Mouse (Mus musculus) embryonic facial prominence, embryonic 15.5 days (tissue): ENCODE data around the gene Ankrd44. TPM values are rescaled to one million over a fixed set of nuclear protein-coding genes. Genes with fewer than 3 reads are reported as not detected.

ENCODE experiments used
- ATAC-seq: fragments of 200-750 bp; cut with Nextera tagmentation; 2 replicates; pipeline ENCODE4 v1.8.0; 2017; ENCODE audit warnings: low read depth, moderate TSS enrichment; ENCODE audit not compliant: insufficient number of reproducible peaks, low FRiP score, low TSS enrichment
- H3K27ac ChIP-seq: fragments of 300-500 bp; sonication (generic); replicated peaks from 2 replicates; pipeline ENCODE4 v1.5.1; 2015; ENCODE audit warnings: mild to moderate bottlenecking, inconsistent platforms
- H3K27me3 ChIP-seq: fragments of 300-500 bp; sonication (generic); 2 replicates; pipeline ENCODE4 v1.6.1; 2015; ENCODE audit warnings: inconsistent platforms
- H3K36me3 ChIP-seq: fragments of 300-500 bp; sonication (generic); 2 replicates; pipeline ENCODE4 v1.6.1; 2015; ENCODE audit warnings: mild to moderate bottlenecking, inconsistent platforms
- H3K4me1 ChIP-seq: fragments of 300-500 bp; sonication (generic); 2 replicates; pipeline ENCODE4 v1.6.1; 2015; ENCODE audit warnings: inconsistent platforms
- H3K4me2 ChIP-seq: fragments of 300-500 bp; sonication (generic); replicated peaks from 2 replicates; pipeline ENCODE4 v1.6.1; 2015; ENCODE audit warnings: mild to moderate bottlenecking, inconsistent platforms
- H3K4me3 ChIP-seq: fragments of 300-500 bp; sonication (generic); replicated peaks from 2 replicates; pipeline ENCODE4 v1.5.1; 2015; ENCODE audit warnings: mild to moderate bottlenecking, inconsistent platforms
- H3K9ac ChIP-seq: fragments of 300-500 bp; sonication (generic); 2 replicates; pipeline ENCODE4 v1.6.1; 2015; ENCODE audit warnings: inconsistent platforms
- H3K9me3 ChIP-seq: fragments of 300-500 bp; sonication (generic); replicated peaks from 2 replicates; pipeline ENCODE4 v1.6.1; 2016; ENCODE audit warnings: inconsistent platforms
- WGBS: fragments of 180-500 bp; shearing (Covaris S2); methylation state at CpG from one replicate; pipeline ENCODE4 v1.1.7; 2015; 5-methylcytosine and 5-hydroxymethylcytosine counted together
- polyA plus RNA-seq: library from polyadenylated mRNA; unstranded; fragments of >200 nt; fragmentation: Nextera tagmentation; extraction: Ambion mirVana; gene quantifications from 2 replicates; pipeline ENCODE4 v1.2.1, GENCODE M21; 2015

Ankrd44 gene
- polyA plus RNA-seq, 1 experiment from 2014 or later = 22.9 TPM

- no peak overlapping the region for H3K4me3 ChIP-seq
- no peak overlapping the region for H3K9ac ChIP-seq
- no peaks in the 10 kb centered on the region for H3K27me3 ChIP-seq
- H3K9me3 ChIP-seq = no peaks in the 10 kb centered on the region
- ATAC-seq = no peak
- H3K27ac ChIP-seq = no peak overlapping the region
- H3K4me1 ChIP-seq = no peaks in the 10 kb centered on the region
- H3K4me2 ChIP-seq = no peak overlapping the region
- H3K36me3 ChIP-seq = no peaks in the 10 kb centered on the region
These were observed 234.4 kb downstream of the Ankrd44 start for GRCm38 (mm10) chr1:54691824-54692223.

DNA sequence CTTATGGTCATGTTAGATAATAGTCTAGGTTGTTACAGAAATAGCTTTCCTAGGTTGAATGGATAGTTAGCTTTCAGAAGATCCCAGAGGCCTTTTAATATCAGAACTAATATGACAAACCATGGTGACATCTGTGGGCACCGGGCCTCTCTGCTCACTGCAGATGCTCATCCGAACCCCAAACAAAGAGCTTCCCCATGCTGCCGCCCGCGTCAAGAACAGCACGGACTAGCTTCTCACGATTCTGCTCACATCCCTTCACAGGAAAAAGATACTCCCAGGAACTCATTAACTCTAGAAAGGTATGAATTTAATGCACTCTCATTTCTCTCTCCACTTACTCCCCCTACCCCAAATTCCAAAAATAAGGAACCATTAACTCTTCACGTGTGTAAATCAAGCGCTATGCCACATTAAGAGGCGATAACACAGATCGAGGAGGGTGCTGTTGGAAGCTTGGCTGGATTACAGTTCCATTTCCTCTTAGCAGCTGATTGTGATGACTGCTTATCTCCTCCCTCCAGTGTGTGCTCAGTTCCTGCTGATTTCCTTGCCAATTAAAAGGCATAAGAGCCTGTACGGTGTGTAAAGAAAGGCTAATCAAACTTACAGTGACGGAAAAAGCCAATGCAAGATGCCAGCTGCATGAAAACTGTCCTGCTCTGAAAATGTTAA lies 235.8 kb downstream of the Ankrd44 start:
- Histone ChIP-seq H3K4me3 (no peak overlapping the region), H3K9me3 (no peaks in the 10 kb centered on the region), H3K4me1 (no peaks in the 10 kb centered on the region), H3K4me2 (no peak overlapping the region), H3K36me3 (no peaks in the 10 kb centered on the region), H3K9ac (no peak overlapping the region), H3K27ac (no peak overlapping the region), H3K27me3 (no peaks in the 10 kb centered on the region)
- 71% methylated on average over 13 of the region's 13 CpGs for WGBS
- ATAC-seq = no peak

- WGBS = 84% methylated on average over 3 of the region's 3 CpGs
These were observed 237.7 kb downstream of the Ankrd44 start for GRCm38 (mm10) chr1:54688441-54688840.

GRCm38 (mm10) chr1:54684316-54684715 lies 241.9 kb downstream of the Ankrd44 start:
- peaks cover 6% of the 10 kb centered on the region; the same call in 1 of the 2 replicates for H3K36me3 ChIP-seq
- no peak overlapping the region for H3K27ac ChIP-seq
- no peak for ATAC-seq

More at GRCm38 (mm10) chr1:54688441-54688840, 237.7 kb downstream of the Ankrd44 start:
- no peak overlapping the region for H3K27ac ChIP-seq
- no peaks in the 10 kb centered on the region for H3K9me3 ChIP-seq
- H3K4me2 ChIP-seq = no peak overlapping the region
- no peak overlapping the region for H3K9ac ChIP-seq
- no peaks in the 10 kb centered on the region; the same call in 1 of the 2 replicates for H3K36me3 ChIP-seq
- no peak for ATAC-seq
- H3K4me3 ChIP-seq = no peak overlapping the region
- H3K27me3 ChIP-seq = no peaks in the 10 kb centered on the region
- H3K4me1 ChIP-seq = no peaks in the 10 kb centered on the region

GRCm38 (mm10) chr1:54679556-54679955 lies 246.6 kb downstream of the Ankrd44 start:
- no peak overlapping the region for H3K9ac ChIP-seq
- no peaks in the 10 kb centered on the region for H3K27me3 ChIP-seq
- H3K27ac ChIP-seq = no peak overlapping the region
- ATAC-seq = no peak
- no peak overlapping the region for H3K4me2 ChIP-seq
- H3K9me3 ChIP-seq = no peaks in the 10 kb centered on the region
- H3K36me3 ChIP-seq = 0 out of 2 replicates have a peak, but pooled peaks cover 6% of the 10 kb centered on the region
- no peaks in the 10 kb centered on the region for H3K4me1 ChIP-seq
- no peak overlapping the region for H3K4me3 ChIP-seq
- 80% methylated on average over 1 of the region's 1 CpGs for WGBS

More at GRCm38 (mm10) chr1:54684316-54684715, 241.9 kb downstream of the Ankrd44 start:
- H3K9ac ChIP-seq = no peak overlapping the region
- WGBS = 76% methylated on average over 4 of the region's 4 CpGs
- H3K4me1 ChIP-seq = no peaks in the 10 kb centered on the region
- no peak overlapping the region for H3K4me3 ChIP-seq
- no peaks in the 10 kb centered on the region for H3K9me3 ChIP-seq
- no peaks in the 10 kb centered on the region for H3K27me3 ChIP-seq
- no peak overlapping the region for H3K4me2 ChIP-seq

DNA sequence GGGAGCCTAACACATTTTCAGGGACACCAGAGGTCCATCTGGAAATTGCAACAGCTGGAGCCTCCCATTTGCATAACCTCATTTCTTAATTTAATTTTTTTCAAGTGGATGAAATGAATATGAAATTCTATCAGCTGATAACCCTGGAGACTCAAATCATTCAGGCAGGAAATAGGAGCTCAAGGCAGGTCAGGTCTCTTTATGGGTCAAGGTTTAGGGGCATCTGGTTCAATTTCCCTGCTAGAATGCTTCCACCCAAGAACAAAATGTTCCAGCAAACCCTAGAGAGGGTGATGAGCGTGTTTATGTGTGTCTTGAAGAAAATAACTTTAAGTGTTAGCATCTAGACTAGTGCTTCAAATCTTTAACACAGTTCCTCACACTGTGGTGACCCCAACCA lies 248.2 kb downstream of the Ankrd44 start:
- no peak overlapping the region for H3K4me3 ChIP-seq
- WGBS = 83% methylated on average over 1 of the region's 1 CpGs
- H3K27me3 ChIP-seq = no peaks in the 10 kb centered on the region
- H3K4me2 ChIP-seq = no peak overlapping the region
- no peaks in the 10 kb centered on the region for H3K4me1 ChIP-seq
- no peak for ATAC-seq
- H3K27ac ChIP-seq = no peak overlapping the region
- H3K36me3 ChIP-seq = 0 out of 2 replicates have a peak, but pooled peaks cover 6% of the 10 kb centered on the region
- H3K9ac ChIP-seq = no peak overlapping the region
- no peaks in the 10 kb centered on the region for H3K9me3 ChIP-seq

GRCm38 (mm10) chr1:54675478-54675877 lies 250.7 kb downstream of the Ankrd44 start:
- no peak overlapping the region for H3K4me3 ChIP-seq
- H3K36me3 ChIP-seq = 0 out of 2 replicates have a peak, but pooled peaks cover 6% of the 10 kb centered on the region
- H3K4me1 ChIP-seq = no peaks in the 10 kb centered on the region
- H3K27ac ChIP-seq = no peak overlapping the region
- WGBS = 57% methylated on average over 5 of the region's 5 CpGs
- H3K9ac ChIP-seq = no peak overlapping the region
- H3K4me2 ChIP-seq = no peak overlapping the region
- no peaks in the 10 kb centered on the region for H3K27me3 ChIP-seq
- ATAC-seq = no peak
- H3K9me3 ChIP-seq = no peaks in the 10 kb centered on the region

- no peak overlapping the region for H3K4me3 ChIP-seq
- no peak overlapping the region for H3K4me2 ChIP-seq
- H3K36me3 ChIP-seq = peaks cover 5% of the 10 kb centered on the region; the same call in 1 of the 2 replicates
- ATAC-seq = no peak
- H3K9me3 ChIP-seq = no peaks in the 10 kb centered on the region
- no peak overlapping the region for H3K27ac ChIP-seq
- WGBS = 63% methylated on average over 2 of the region's 2 CpGs
- no peaks in the 10 kb centered on the region for H3K27me3 ChIP-seq
- no peaks in the 10 kb centered on the region for H3K4me1 ChIP-seq
- no peak overlapping the region for H3K9ac ChIP-seq
These were observed 258.2 kb downstream of the Ankrd44 start for GRCm38 (mm10) chr1:54667991-54668390.

DNA sequence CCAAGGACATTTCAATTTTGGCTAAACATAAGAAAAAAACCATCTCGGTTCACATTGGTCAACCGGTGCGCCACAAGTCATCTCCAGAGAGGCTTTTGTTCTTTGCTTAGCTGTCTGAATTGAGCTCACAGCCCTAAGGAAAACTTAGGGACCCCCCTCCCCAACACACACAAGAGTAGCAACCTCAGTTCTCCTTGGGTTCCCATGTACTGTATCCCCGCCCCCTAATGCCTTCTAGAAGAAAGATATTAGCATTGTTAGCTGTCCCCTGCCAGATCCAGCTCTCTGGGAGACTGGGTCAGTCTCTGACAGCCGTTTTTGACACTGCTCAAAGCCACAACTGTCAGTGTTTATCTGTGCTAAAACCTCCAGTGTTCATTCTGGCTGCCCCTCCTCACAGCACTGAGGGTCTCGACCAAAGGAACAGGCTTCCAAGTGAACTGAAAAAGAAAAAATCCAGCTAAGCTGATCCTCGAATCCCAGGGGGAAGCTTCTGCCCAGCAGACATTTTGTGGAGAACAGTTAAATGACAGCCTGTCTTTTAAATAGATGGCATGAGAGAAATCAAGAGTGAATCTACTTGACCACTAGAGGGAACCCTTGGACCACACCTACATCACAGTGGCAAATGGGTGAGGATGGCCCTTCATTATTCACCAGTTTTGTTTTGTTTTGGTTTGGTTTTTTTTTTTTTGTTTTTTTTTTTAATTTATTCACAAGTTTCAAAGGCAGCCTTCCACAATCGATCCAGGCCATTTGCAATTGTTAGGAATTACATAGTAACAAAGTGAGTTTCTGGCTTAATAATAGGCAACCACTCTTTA lies 260.4 kb downstream of the Ankrd44 start:
- peaks cover 8% of the 10 kb centered on the region for H3K36me3 ChIP-seq
- no peaks in the 10 kb centered on the region for H3K4me1 ChIP-seq
- no peak overlapping the region for H3K9ac ChIP-seq
- H3K4me3 ChIP-seq = no peak overlapping the region
- H3K4me2 ChIP-seq = no peak overlapping the region
- WGBS = 61% methylated on average over 8 of the region's 8 CpGs
- no peak overlapping the region for H3K27ac ChIP-seq
- no peak for ATAC-seq
- no peaks in the 10 kb centered on the region for H3K9me3 ChIP-seq
- no peaks in the 10 kb centered on the region for H3K27me3 ChIP-seq

GRCm38 (mm10) chr1:54665095-54665494 lies 261.1 kb downstream of the Ankrd44 start:
- Histone ChIP-seq H3K9ac (no peak overlapping the region), H3K36me3 (peaks cover 10% of the 10 kb centered on the region), H3K4me3 (no peak overlapping the region), H3K27me3 (no peaks in the 10 kb centered on the region), H3K4me2 (no peak overlapping the region), H3K9me3 (no peaks in the 10 kb centered on the region), H3K27ac (no peak overlapping the region), H3K4me1 (no peaks in the 10 kb centered on the region)
- WGBS = 85% methylated on average over 4 of the region's 4 CpGs
- ATAC-seq = no peak

GRCm38 (mm10) chr1:54660674-54661073 lies 265.5 kb downstream of the Ankrd44 start:
- Histone ChIP-seq H3K27ac (no peak overlapping the region), H3K27me3 (no peaks in the 10 kb centered on the region), H3K36me3 (peaks cover 17% of the 10 kb centered on the region), H3K9me3 (no peaks in the 10 kb centered on the region), H3K4me1 (no peaks in the 10 kb centered on the region), H3K4me2 (no peak overlapping the region), H3K4me3 (no peak overlapping the region), H3K9ac (no peak overlapping the region)
- 81% methylated on average over 6 of the region's 6 CpGs for WGBS
- ATAC-seq = no peak
